Mouse (Mus musculus): Measurements from ENCODE around the gene Brms1l. TPM values are rescaled to one million over a fixed set of nuclear protein-coding genes. Genes with fewer than 3 reads are reported as not detected.
"Not testable (repeated sequence)": the region's sequence is repeated elsewhere in the genome, so short reads cannot be mapped to it uniquely, and the experiment has no call there.

Gene Brms1l
- polyA plus RNA-seq (2014; fragmentation: Nextera tagmentation; extraction: Ambion mirVana) = 42.0 and 46.8 TPM in 2 replicates

- ATAC-seq (ENCODE audit: low FRiP score) (peak; percentile 100), DNase-seq (ENCODE audit: low spot score) (peak; percentile 96)
- peak within 1 kb of the TSS; percentile 76 for H3K4me2 ChIP-seq (replicated peaks)
- peak within 1 kb of the TSS; percentile 95 for H3K27ac ChIP-seq
- no peaks in the 10 kb centered on the region for H3K27me3 ChIP-seq (ENCODE audit: control insufficient read depth, insufficient read depth, low read length)
- peak within 1 kb of the TSS; percentile 92 for H3K9ac ChIP-seq
- no peaks in the 10 kb centered on the region for H3K9me3 ChIP-seq (ENCODE audit: control insufficient read depth, low read length)
- peaks cover 14% of the 10 kb centered on the region; the same call in 1 of the 2 replicates for H3K4me1 ChIP-seq (replicated peaks; ENCODE audit: control insufficient read depth, insufficient read depth, low read length)
- peak within 1 kb of the TSS; percentile 89 for H3K4me3 ChIP-seq (replicated peaks; ENCODE audit: low read length)
- peaks cover under 1% of the 10 kb centered on the region for H3K36me3 ChIP-seq (replicated peaks; ENCODE audit: control insufficient read depth, insufficient read depth)
- WGBS = under 1% methylated on average over 65 of the region's 77 CpGs
These were observed at the start of gene Brms1l for GRCm38 (mm10) chr12:55836199-55836951. Brms1l (plus strand) TSS chr12:55836324.

DNA sequence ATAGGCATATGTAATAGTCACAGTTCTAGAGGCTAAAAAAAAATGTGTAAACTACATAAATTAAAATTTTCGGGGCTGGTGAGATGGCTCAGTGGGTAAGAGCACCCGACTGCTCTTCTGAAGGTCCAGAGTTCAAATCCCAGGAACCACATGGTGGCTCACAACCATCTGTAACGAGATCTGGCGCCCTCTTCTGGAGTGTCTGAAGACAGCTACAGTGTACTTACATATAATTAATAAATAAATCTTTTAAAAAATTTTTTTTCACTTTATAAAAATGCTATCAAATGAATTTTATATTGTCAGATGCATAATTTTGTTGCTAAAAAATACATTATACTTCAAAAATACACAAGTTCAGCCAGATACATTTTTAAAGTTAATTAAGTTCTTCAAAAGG lies 41.6 kb upstream of the Brms1l start:
- not testable (repeated sequence) for DNase-seq (ENCODE audit: low spot score); H3K4me3 ChIP-seq (replicated peaks; ENCODE audit: low read length); H3K4me2 ChIP-seq (replicated peaks); H3K27me3 ChIP-seq (ENCODE audit: control insufficient read depth, insufficient read depth, low read length); H3K27ac ChIP-seq; H3K4me1 ChIP-seq (replicated peaks; ENCODE audit: control insufficient read depth, insufficient read depth, low read length); H3K9ac ChIP-seq; ATAC-seq (ENCODE audit: low FRiP score); H3K36me3 ChIP-seq (replicated peaks; ENCODE audit: control insufficient read depth, insufficient read depth); H3K9me3 ChIP-seq (ENCODE audit: control insufficient read depth, low read length)
- 89% methylated on average over 4 of the region's 4 CpGs for WGBS

DNA sequence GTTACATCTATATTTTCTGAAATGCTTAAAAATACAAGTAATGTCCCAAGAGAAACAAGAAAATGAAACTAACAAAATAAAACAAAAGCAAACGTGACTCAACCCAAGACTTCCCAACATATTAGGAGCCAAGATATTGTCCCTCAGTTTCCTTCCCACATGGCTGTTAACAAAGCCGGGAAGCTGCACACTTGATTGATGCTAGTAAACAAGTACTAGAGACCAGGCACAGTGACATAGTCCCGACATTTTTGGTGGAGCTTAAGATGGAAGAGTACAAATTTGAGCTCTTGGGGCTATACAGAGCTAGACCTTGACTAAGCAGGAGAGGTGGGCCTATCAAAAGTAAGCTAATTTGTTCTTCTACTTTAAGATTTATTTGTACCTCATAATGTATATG lies 39.0 kb upstream of the Brms1l start:
- H3K4me2 ChIP-seq (replicated peaks) = no peak overlapping the region
- no peak for ATAC-seq (ENCODE audit: low FRiP score)
- no peak overlapping the region for H3K27ac ChIP-seq
- DNase-seq (ENCODE audit: low spot score) = no peak
- H3K9me3 ChIP-seq (ENCODE audit: control insufficient read depth, low read length) = peaks cover 3% of the 10 kb centered on the region; the same call in 1 of the 2 replicates
- WGBS = 91% methylated on average over 3 of the region's 3 CpGs
- H3K9ac ChIP-seq = no peak overlapping the region
- no peaks in the 10 kb centered on the region for H3K36me3 ChIP-seq (replicated peaks; ENCODE audit: control insufficient read depth, insufficient read depth)
- H3K4me3 ChIP-seq (replicated peaks; ENCODE audit: low read length) = no peak overlapping the region
- H3K27me3 ChIP-seq (ENCODE audit: control insufficient read depth, insufficient read depth, low read length) = no peaks in the 10 kb centered on the region
- H3K4me1 ChIP-seq (replicated peaks; ENCODE audit: control insufficient read depth, insufficient read depth, low read length) = no peaks in the 10 kb centered on the region

DNA sequence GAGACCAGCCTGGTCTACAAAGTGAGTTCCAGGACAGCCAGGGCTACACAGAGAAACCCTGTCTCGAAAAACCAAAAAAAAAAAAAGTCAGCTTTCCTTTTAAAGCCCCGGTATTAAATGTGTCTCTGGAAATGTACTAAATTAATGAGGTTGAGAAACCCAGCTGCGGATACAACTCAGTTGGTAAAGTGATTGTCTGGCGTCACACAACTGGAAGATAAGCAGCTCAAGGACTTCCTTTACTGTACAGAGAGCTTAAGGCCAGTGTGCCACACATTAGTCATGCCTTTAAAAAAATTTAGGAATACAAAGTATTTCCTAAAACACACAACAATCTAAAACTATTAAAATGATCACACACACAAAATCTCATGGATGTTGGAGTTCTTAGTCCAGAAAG lies 37.4 kb upstream of the Brms1l start:
- Histone ChIP-seq H3K36me3 (replicated peaks; ENCODE audit: control insufficient read depth, insufficient read depth) (no peaks in the 10 kb centered on the region), H3K4me2 (replicated peaks) (no peak overlapping the region), H3K9me3 (ENCODE audit: control insufficient read depth, low read length) (peaks cover 3% of the 10 kb centered on the region; the same call in 1 of the 2 replicates), H3K27ac (no peak overlapping the region), H3K27me3 (ENCODE audit: control insufficient read depth, insufficient read depth, low read length) (no peaks in the 10 kb centered on the region), H3K4me3 (replicated peaks; ENCODE audit: low read length) (no peak overlapping the region), H3K9ac (no peak overlapping the region), H3K4me1 (replicated peaks; ENCODE audit: control insufficient read depth, insufficient read depth, low read length) (no peaks in the 10 kb centered on the region)
- ATAC-seq (ENCODE audit: low FRiP score) = no peak
- 92% methylated on average over 4 of the region's 4 CpGs for WGBS
- no peak for DNase-seq (ENCODE audit: low spot score)

- Histone ChIP-seq H3K27ac (no peak overlapping the region), H3K4me2 (replicated peaks) (no peak overlapping the region), H3K9ac (no peak overlapping the region), H3K27me3 (ENCODE audit: control insufficient read depth, insufficient read depth, low read length) (no peaks in the 10 kb centered on the region), H3K4me3 (replicated peaks; ENCODE audit: low read length) (no peak overlapping the region), H3K4me1 (replicated peaks; ENCODE audit: control insufficient read depth, insufficient read depth, low read length) (peaks cover 2% of the 10 kb centered on the region; the same call in 1 of the 2 replicates), H3K9me3 (ENCODE audit: control insufficient read depth, low read length) (peaks cover 3% of the 10 kb centered on the region; the same call in 1 of the 2 replicates), H3K36me3 (replicated peaks; ENCODE audit: control insufficient read depth, insufficient read depth) (no peaks in the 10 kb centered on the region)
- WGBS = 91% methylated on average over 5 of the region's 5 CpGs
- DNase-seq (ENCODE audit: low spot score) (no peak), ATAC-seq (ENCODE audit: low FRiP score) (no peak)
These were observed 36.0 kb upstream of the Brms1l start for GRCm38 (mm10) chr12:55800144-55800543.

DNA sequence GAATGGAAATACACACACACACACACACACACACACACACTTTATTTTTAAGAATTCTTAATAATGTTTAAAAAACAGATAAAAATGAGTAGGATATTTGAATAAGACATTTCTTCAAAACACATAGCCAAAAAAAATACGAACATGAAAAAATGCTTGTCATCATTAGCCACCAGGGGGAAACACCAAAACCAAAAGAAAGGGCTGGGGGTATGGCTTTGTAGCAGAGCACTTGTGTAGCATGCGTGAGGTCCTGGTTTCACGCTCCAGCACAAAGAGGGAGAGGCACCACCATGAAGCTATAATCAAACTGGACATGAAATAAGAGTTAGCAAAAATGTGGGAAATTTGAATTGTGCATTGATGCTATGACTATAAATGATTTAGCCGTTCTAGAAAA lies 35.0 kb upstream of the Brms1l start:
- WGBS = 91% methylated on average over 4 of the region's 4 CpGs
- H3K4me2 ChIP-seq (replicated peaks) = no peak overlapping the region
- no peaks in the 10 kb centered on the region for H3K36me3 ChIP-seq (replicated peaks; ENCODE audit: control insufficient read depth, insufficient read depth)
- ATAC-seq (ENCODE audit: low FRiP score) (no peak), DNase-seq (ENCODE audit: low spot score) (no peak)
- no peak overlapping the region for H3K9ac ChIP-seq
- H3K27ac ChIP-seq = no peak overlapping the region
- no peak overlapping the region for H3K4me3 ChIP-seq (replicated peaks; ENCODE audit: low read length)
- H3K27me3 ChIP-seq (ENCODE audit: control insufficient read depth, insufficient read depth, low read length) = no peaks in the 10 kb centered on the region
- peaks cover 3% of the 10 kb centered on the region; the same call in 1 of the 2 replicates for H3K9me3 ChIP-seq (ENCODE audit: control insufficient read depth, low read length)
- peaks cover 6% of the 10 kb centered on the region; the same call in 1 of the 2 replicates for H3K4me1 ChIP-seq (replicated peaks; ENCODE audit: control insufficient read depth, insufficient read depth, low read length)

- peak overlapping the region; percentile 66 for H3K27ac ChIP-seq
- no peak for ATAC-seq (ENCODE audit: low FRiP score)
- no peak for DNase-seq (ENCODE audit: low spot score)
- WGBS = 72% methylated on average over 3 of the region's 3 CpGs
- no peaks in the 10 kb centered on the region for H3K9me3 ChIP-seq (ENCODE audit: control insufficient read depth, low read length)
- H3K4me3 ChIP-seq (replicated peaks; ENCODE audit: low read length) = no peak overlapping the region
- H3K9ac ChIP-seq = no peak overlapping the region
- H3K27me3 ChIP-seq (ENCODE audit: control insufficient read depth, insufficient read depth, low read length) = no peaks in the 10 kb centered on the region
- H3K36me3 ChIP-seq (replicated peaks; ENCODE audit: control insufficient read depth, insufficient read depth) = no peaks in the 10 kb centered on the region
- H3K4me1 ChIP-seq (replicated peaks; ENCODE audit: control insufficient read depth, insufficient read depth, low read length) = peaks cover 6% of the 10 kb centered on the region; the same call in 1 of the 2 replicates
- no peak overlapping the region for H3K4me2 ChIP-seq (replicated peaks)
These were observed 31.1 kb upstream of the Brms1l start for GRCm38 (mm10) chr12:55805035-55805434.

DNA sequence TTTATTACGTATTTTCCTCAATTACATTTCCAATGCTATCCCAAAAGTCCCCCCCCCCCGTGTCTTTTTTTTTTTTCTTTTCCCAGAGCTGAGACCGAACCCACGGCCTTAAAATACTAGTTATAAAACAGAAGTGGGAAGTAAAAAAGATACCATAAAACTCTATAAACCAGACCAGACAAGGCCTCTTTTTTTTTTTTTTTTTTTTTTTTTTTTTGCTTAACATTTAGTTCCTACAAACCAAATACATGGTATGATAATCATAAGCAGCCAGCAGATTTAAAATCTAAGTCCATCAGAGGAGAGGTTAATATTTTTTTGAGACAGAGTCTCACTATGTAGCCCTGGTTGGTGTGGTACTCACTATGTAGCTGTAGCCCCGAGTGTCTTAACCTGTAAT lies 19.6 kb upstream of the Brms1l start:
- Histone ChIP-seq H3K27ac (no peak overlapping the region), H3K9ac (no peak overlapping the region), H3K4me3 (replicated peaks; ENCODE audit: low read length) (no peak overlapping the region), H3K36me3 (replicated peaks; ENCODE audit: control insufficient read depth, insufficient read depth) (0 out of 2 replicates have a peak, but pooled peaks cover 3% of the 10 kb centered on the region), H3K9me3 (ENCODE audit: control insufficient read depth, low read length) (no peaks in the 10 kb centered on the region), H3K4me2 (replicated peaks) (no peak overlapping the region), H3K27me3 (ENCODE audit: control insufficient read depth, insufficient read depth, low read length) (no peaks in the 10 kb centered on the region), H3K4me1 (replicated peaks; ENCODE audit: control insufficient read depth, insufficient read depth, low read length) (peaks cover 17% of the 10 kb centered on the region)
- ATAC-seq (ENCODE audit: low FRiP score) = no peak
- 90% methylated on average over 5 of the region's 5 CpGs for WGBS
- no peak for DNase-seq (ENCODE audit: low spot score)

- ATAC-seq (ENCODE audit: low FRiP score) = no peak; the same call in 1 of the 2 replicates
These were observed 15.9 kb upstream of the Brms1l start for GRCm38 (mm10) chr12:55820119-55820660.

More at GRCm38 (mm10) chr12:55820119-55820660, 15.9 kb upstream of the Brms1l start:
- DNase-seq (ENCODE audit: low spot score) = no peak
- H3K4me2 ChIP-seq (replicated peaks) = peak overlapping the region; percentile 82
- H3K9me3 ChIP-seq (ENCODE audit: control insufficient read depth, low read length) = no peaks in the 10 kb centered on the region
- H3K4me1 ChIP-seq (replicated peaks; ENCODE audit: control insufficient read depth, insufficient read depth, low read length) = peaks cover 17% of the 10 kb centered on the region
- WGBS = under 1% methylated on average over 33 of the region's 35 CpGs
- peak overlapping the region; percentile 96 for H3K27ac ChIP-seq
- no peaks in the 10 kb centered on the region for H3K27me3 ChIP-seq (ENCODE audit: control insufficient read depth, insufficient read depth, low read length)
- H3K4me3 ChIP-seq (replicated peaks; ENCODE audit: low read length) = peak overlapping the region; percentile 77
- no peaks in the 10 kb centered on the region for H3K36me3 ChIP-seq (replicated peaks; ENCODE audit: control insufficient read depth, insufficient read depth)
- peak overlapping the region; percentile 83 for H3K9ac ChIP-seq

All from hindbrain, embryonic 14.5 days (tissue).